Mouse (Mus musculus): ENCODE results near the gene Mindy3.

GRCm38 (mm10) chr2:12320914-12321313, 98.4 kb downstream of the Mindy3 start:
- no peak for TF ChIP-seq CTCF (IDR thresholded peaks at IDR 0.05; ENCODE audit: extremely low read depth, insufficient read depth, insufficient read length, insufficient replicate concordance)
- no peak for TF ChIP-seq POLR2A (IDR thresholded peaks at IDR 0.05; ENCODE audit: low read depth, low read length)

Measured in spleen, adult 2 months (tissue).